Mouse (Mus musculus) limb, embryonic 14.5 days (tissue): Measurements from ENCODE around the gene Bcan. TPM values are rescaled to one million over a fixed set of nuclear protein-coding genes. Genes with fewer than 3 reads are reported as not detected.

Experiments
- ATAC-seq: fragments of 200-750 bp; cut with Nextera tagmentation; 2 replicates; pipeline ENCODE4 v1.8.0; 2017; ENCODE audit warnings: low read depth, moderate number of reproducible peaks, moderate TSS enrichment; ENCODE audit not compliant: low FRiP score
- DNase-seq: peaks from one replicate; pipeline ENCODE4 v3.0.0-alpha.2; 2015; ENCODE audit warnings: low spot score
- H3K27ac ChIP-seq: fragments of 300-500 bp; sonication (generic); replicated peaks from 2 replicates; pipeline ENCODE4 v1.5.1; 2014; ENCODE audit warnings: low read depth, mild to moderate bottlenecking, low read length, moderate library complexity, mixed read lengths
- H3K27me3 ChIP-seq: fragments of 300-500 bp; sonication (generic); 2 replicates; pipeline ENCODE4 v1.6.1; 2014; ENCODE audit warnings: low read length, mixed read lengths; ENCODE audit not compliant: control insufficient read depth, insufficient read depth
- H3K36me3 ChIP-seq: fragments of 300-500 bp; sonication (generic); 2 replicates; pipeline ENCODE4 v1.6.1; 2014; ENCODE audit warnings: mild to moderate bottlenecking, low read length, moderate library complexity, mixed read lengths; ENCODE audit not compliant: control insufficient read depth, insufficient read depth
- H3K4me1 ChIP-seq: fragments of 300-500 bp; sonication (generic); 2 replicates; pipeline ENCODE4 v1.6.1; 2014; ENCODE audit warnings: antibody characterized with exemption, low read length, mixed read lengths; ENCODE audit not compliant: control insufficient read depth, insufficient read depth
- H3K4me2 ChIP-seq: fragments of 300-500 bp; sonication (generic); replicated peaks from 2 replicates; pipeline ENCODE4 v1.6.1; 2014; ENCODE audit warnings: low read depth, mild to moderate bottlenecking, low read length, moderate library complexity; ENCODE audit not compliant: severe bottlenecking
- H3K4me3 ChIP-seq: fragments of 300-500 bp; sonication (generic); replicated peaks from 2 replicates; pipeline ENCODE4 v1.5.1; 2014; ENCODE audit warnings: low read length
- H3K9ac ChIP-seq: fragments of 300-500 bp; sonication (generic); 2 replicates; pipeline ENCODE4 v1.6.1; 2014; ENCODE audit warnings: mild to moderate bottlenecking, low read depth, low read length, moderate library complexity; ENCODE audit not compliant: severe bottlenecking
- H3K9me3 ChIP-seq: fragments of 300-500 bp; sonication (generic); 2 replicates; pipeline ENCODE4 v1.6.1; 2016; ENCODE audit warnings: low read length; ENCODE audit not compliant: control insufficient read depth
- POLR2A ChIP-seq: fragments of 200-500 bp; IDR thresholded peaks from 2 replicates; pipeline ENCODE4 v1.8.0; 2012; ENCODE audit warnings: inconsistent platforms, mild to moderate bottlenecking, moderate library complexity, borderline replicate concordance; ENCODE audit not compliant: insufficient read depth, insufficient read length; ENCODE audit errors: extremely low read depth
- WGBS: fragments of 180-500 bp; shearing (Covaris S2); extraction: QIAGEN DNeasy Blood & Tissue Kit; methylation state at CpG from one replicate; pipeline ENCODE4 v1.1.7; 2014; 5-methylcytosine and 5-hydroxymethylcytosine counted together
- polyA plus RNA-seq, 2 experiments: library from polyadenylated mRNA; depleted of rRNA in 1 of 2; stranded (reverse) in 1 of 2; unstranded in 1 of 2; fragments of >200 nt; fragmentation: Nextera tagmentation in 1 of 2; extraction: Ambion mirVana in 1 of 2; gene quantifications; 2 replicates each; pipeline versions ENCODE4 v1.2.1 to v1.2.3; 2012 to 2014

Gene Bcan
- polyA plus RNA-seq, 2 experiments: 0.39 to 1.6 TPM

- WGBS: 1% methylated on average over 17 of the region's 17 CpGs
- Histone ChIP-seq H3K9me3 (no peaks in the 10 kb centered on the region), H3K36me3 (no peaks in the 10 kb centered on the region), H3K9ac (peak overlapping the region; percentile 52), H3K27ac (no peak overlapping the region), H3K4me3 (peak overlapping the region; percentile 39), H3K4me1 (peaks cover 49% of the 10 kb centered on the region), H3K27me3 (peaks cover 15% of the 10 kb centered on the region; the same call in 1 of the 2 replicates), H3K4me2 (peak overlapping the region; percentile 82)
- TF ChIP-seq POLR2A: 0 out of 2 replicates have a peak, but pooled peaks have one; percentile 30
- DNase-seq: peak; percentile 99
- peak; percentile 77 for ATAC-seq
Measured at GRCm38 (mm10) chr3:87986868-87987267, 13.2 kb downstream of the Bcan start.

GRCm38 (mm10) chr3:87985505-87986320 is 14.3 kb downstream of the Bcan start:
- Histone ChIP-seq H3K27me3 (peaks cover 12% of the 10 kb centered on the region; the same call in 1 of the 2 replicates), H3K4me1 (peaks cover 49% of the 10 kb centered on the region), H3K27ac (peak overlapping the region; percentile 48; the same call in 1 of the 2 replicates), H3K9me3 (no peaks in the 10 kb centered on the region), H3K4me3 (no peak overlapping the region), H3K9ac (no peak overlapping the region), H3K36me3 (no peaks in the 10 kb centered on the region), H3K4me2 (no peak overlapping the region)
- WGBS: 48% methylated on average over 12 of the region's 12 CpGs
- no peak for TF ChIP-seq POLR2A
- DNase-seq: peak; percentile 44
- no peak for ATAC-seq

- H3K27ac ChIP-seq: no peak overlapping the region
- WGBS: 40% methylated on average over 3 of the region's 3 CpGs
- no peaks in the 10 kb centered on the region for H3K36me3 ChIP-seq
- H3K27me3 ChIP-seq: peaks cover 9% of the 10 kb centered on the region; the same call in 1 of the 2 replicates
- no peak for TF ChIP-seq POLR2A
- no peak overlapping the region for H3K4me3 ChIP-seq
- no peaks in the 10 kb centered on the region for H3K9me3 ChIP-seq
- DNase-seq (no peak), ATAC-seq (no peak)
- peaks cover 49% of the 10 kb centered on the region for H3K4me1 ChIP-seq
- H3K9ac ChIP-seq: no peak overlapping the region
- H3K4me2 ChIP-seq: no peak overlapping the region
Measured at GRCm38 (mm10) chr3:87984094-87984493, 15.9 kb downstream of the Bcan start.

DNA sequence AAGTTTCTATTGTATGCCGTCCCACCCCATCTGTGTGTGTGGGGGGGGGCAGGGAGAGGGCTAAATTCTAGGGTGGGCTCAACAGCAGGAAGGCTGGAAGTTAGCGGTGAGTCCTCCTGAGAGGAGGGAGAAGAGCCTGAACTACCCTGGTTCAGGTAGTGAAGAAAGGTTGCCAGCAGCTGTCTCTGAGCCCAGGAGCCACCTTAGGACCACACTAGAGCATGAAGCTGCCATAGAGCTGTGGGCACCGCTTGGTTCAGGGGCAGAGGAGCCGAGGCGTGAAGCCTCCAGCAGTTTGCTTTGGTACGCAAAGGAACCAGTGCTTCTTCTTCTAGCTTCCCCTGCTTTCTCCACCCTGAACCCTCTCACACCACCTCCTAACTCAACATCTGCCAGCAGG is 16.4 kb downstream of the Bcan start:
- Histone ChIP-seq H3K27ac (peak overlapping the region; percentile 63), H3K9ac (0 out of 2 replicates have a peak overlapping the region, but pooled peaks have one; percentile 40)

GRCm38 (mm10) chr3:87982836-87983601 is 17.0 kb downstream of the Bcan start:
- H3K27me3 ChIP-seq: no peaks in the 10 kb centered on the region
- TF ChIP-seq POLR2A: no peak
- peak overlapping the region; percentile 39 for H3K4me2 ChIP-seq
- ATAC-seq: peak; percentile 45
- H3K36me3 ChIP-seq: no peaks in the 10 kb centered on the region
- peak overlapping the region; percentile 63 for H3K27ac ChIP-seq
- 0 out of 2 replicates have a peak overlapping the region, but pooled peaks have one; percentile 0 for H3K4me3 ChIP-seq
- WGBS: 11% methylated on average over 13 of the region's 13 CpGs
- peak; percentile 64 for DNase-seq
- H3K4me1 ChIP-seq: peaks cover 45% of the 10 kb centered on the region
- H3K9me3 ChIP-seq: no peaks in the 10 kb centered on the region
- H3K9ac ChIP-seq: peak overlapping the region; percentile 40; the same call in 1 of the 2 replicates

More for the DNA sequence above, 16.4 kb downstream of the Bcan start:
- no peak for TF ChIP-seq POLR2A
- H3K27me3 ChIP-seq: peaks cover 5% of the 10 kb centered on the region; the same call in 1 of the 2 replicates
- H3K4me2 ChIP-seq: peak overlapping the region; percentile 39
- no peak overlapping the region for H3K4me3 ChIP-seq
- no peak for DNase-seq
- peaks cover 49% of the 10 kb centered on the region for H3K4me1 ChIP-seq
- WGBS: 57% methylated on average over 6 of the region's 6 CpGs
- no peaks in the 10 kb centered on the region for H3K36me3 ChIP-seq
- H3K9me3 ChIP-seq: no peaks in the 10 kb centered on the region
- no peak for ATAC-seq
